Mouse (Mus musculus): ENCODE data around the gene Gm20662. TPM values are rescaled to one million over a fixed set of nuclear protein-coding genes. Genes with fewer than 3 reads are reported as not detected.

Gene Gm20662
- total RNA-seq, 2 experiments from 2014 or later: 1.2 to 2.4 TPM

- DNase-seq (ENCODE audit: extremely low spot score in 1 of 2, low spot score in 2 of 2): no peak
- intact Hi-C loops (cut with DNase I): no loop called here
- Histone ChIP-seq H3K4me3 (no peak overlapping the region), H3K27ac (no peak overlapping the region)
- peak; percentile 33 for TF ChIP-seq CTCF (IDR thresholded peaks at IDR 0.05)
These were observed 30.4 kb downstream of the Gm20662 start for GRCm38 (mm10) chr9:108026584-108026983.

GRCm38 (mm10) chr9:108027867-108028266, 31.7 kb downstream of the Gm20662 start:
- TF ChIP-seq CTCF (IDR thresholded peaks at IDR 0.05): peak; percentile 15
- intact Hi-C loops (cut with DNase I): no loop called here
- Histone ChIP-seq H3K27ac (no peak overlapping the region), H3K4me3 (no peak overlapping the region)
- DNase-seq (ENCODE audit: extremely low spot score in 1 of 2, low spot score in 2 of 2): no peak

- Histone ChIP-seq H3K4me3 (no peak overlapping the region), H3K27ac (no peak overlapping the region)
- intact Hi-C loops (cut with DNase I): no loop called here
- DNase-seq (ENCODE audit: extremely low spot score in 1 of 2, low spot score in 2 of 2): no peak
- no peak for TF ChIP-seq CTCF (IDR thresholded peaks at IDR 0.05)
These were observed 36.0 kb downstream of the Gm20662 start for GRCm38 (mm10) chr9:108032126-108032525.

GRCm38 (mm10) chr9:108035331-108036156, 39.4 kb downstream of the Gm20662 start:
- no peak overlapping the region for H3K4me3 ChIP-seq
- intact Hi-C loops (cut with DNase I): no loop called here

GRCm38 (mm10) chr9:108044751-108045492, 48.8 kb downstream of the Gm20662 start:
- H3K27ac ChIP-seq: no peak overlapping the region
- H3K4me3 ChIP-seq: no peak overlapping the region
- no peak for DNase-seq (ENCODE audit: extremely low spot score in 1 of 2, low spot score in 2 of 2)
- intact Hi-C loops (cut with DNase I): no loop called here
- peak; percentile 19 for TF ChIP-seq CTCF (IDR thresholded peaks at IDR 0.05)

More at GRCm38 (mm10) chr9:108035331-108036156, 39.4 kb downstream of the Gm20662 start:
- no peak for TF ChIP-seq CTCF (IDR thresholded peaks at IDR 0.05)
- DNase-seq (ENCODE audit: extremely low spot score in 1 of 2, low spot score in 2 of 2): no peak
- H3K27ac ChIP-seq: no peak overlapping the region

GRCm38 (mm10) chr9:108046582-108046981, 50.4 kb downstream of the Gm20662 start:
- Histone ChIP-seq H3K27ac (no peak overlapping the region), H3K4me3 (no peak overlapping the region)
- intact Hi-C loops (cut with DNase I): no loop called here
- DNase-seq (ENCODE audit: extremely low spot score in 1 of 2, low spot score in 2 of 2): peak in 1 of 2 experiments; percentile 8
- TF ChIP-seq CTCF (IDR thresholded peaks at IDR 0.05): no peak

GRCm38 (mm10) chr9:108047601-108048565, 51.7 kb downstream of the Gm20662 start:
- DNase-seq (ENCODE audit: extremely low spot score in 1 of 2, low spot score in 2 of 2): peak in 1 of 2 experiments; percentile 21
- no peak for TF ChIP-seq CTCF (IDR thresholded peaks at IDR 0.05)
- intact Hi-C loops (cut with DNase I): no loop called here
- H3K27ac ChIP-seq: no peak overlapping the region
- no peak overlapping the region for H3K4me3 ChIP-seq

GRCm38 (mm10) chr9:108048566-108048955, 52.4 kb downstream of the Gm20662 start:
- no peak overlapping the region for H3K27ac ChIP-seq
- peak in 1 of 2 experiments; percentile 23 for DNase-seq (ENCODE audit: extremely low spot score in 1 of 2, low spot score in 2 of 2)
- no peak for TF ChIP-seq CTCF (IDR thresholded peaks at IDR 0.05)
- intact Hi-C loops (cut with DNase I): no loop called here
- H3K4me3 ChIP-seq: peak overlapping the region; percentile 92

- no peak for TF ChIP-seq CTCF (IDR thresholded peaks at IDR 0.05)
- intact Hi-C loops (cut with DNase I): no loop called here
- peak; percentile 94 to 95 for DNase-seq (ENCODE audit: extremely low spot score in 1 of 2, low spot score in 2 of 2)
- H3K4me3 ChIP-seq: peak within 1 kb of the TSS; percentile 92
- H3K27ac ChIP-seq: peak within 1 kb of the TSS; percentile 63
These were observed 52.9 kb downstream of the Gm20662 start, which contains the start of gene Gmppb for GRCm38 (mm10) chr9:108049016-108049455. Gene Gmppb (plus strand): TSS chr9:108049242.

GRCm38 (mm10) chr9:108049561-108050251, 53.6 kb downstream of the Gm20662 start:
- intact Hi-C loops (cut with DNase I): no loop called here
- DNase-seq (ENCODE audit: extremely low spot score in 1 of 2, low spot score in 2 of 2): no peak

More at GRCm38 (mm10) chr9:108049561-108050251, 53.6 kb downstream of the Gm20662 start:
- Histone ChIP-seq H3K27ac (peak overlapping the region; percentile 63), H3K4me3 (peak overlapping the region; percentile 92)
- TF ChIP-seq CTCF (IDR thresholded peaks at IDR 0.05): no peak

Measured in left cerebral cortex, adult 2 months (tissue).